Mouse (Mus musculus): ENCODE measurements at regions not wholly inside any gene's neighbourhood (a gene's known extent, or its start where the extent isn't known, plus 50 kb on each side); places are given as distances from the start of the nearest gene placed in this dataset.

DNA sequence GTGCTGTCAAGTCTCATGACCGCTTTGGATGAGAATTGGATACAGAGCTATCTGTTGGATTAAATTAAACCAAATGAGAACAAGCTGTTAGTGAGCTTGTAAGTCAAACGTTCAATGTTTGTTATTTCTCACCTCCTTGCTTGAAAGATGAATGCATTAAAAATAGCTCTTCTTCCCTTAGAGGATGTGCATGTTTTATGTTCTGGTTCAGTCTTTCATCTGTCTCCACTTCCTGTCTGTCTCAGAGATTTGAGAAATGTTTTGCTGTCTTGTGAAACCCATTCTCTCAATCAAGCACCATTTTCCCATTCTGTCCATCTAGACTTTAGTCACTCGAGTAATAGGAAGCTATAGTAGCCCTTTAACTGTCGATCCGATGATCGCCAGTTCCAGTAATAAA lies 90.4 kb downstream of the Icos start:
- ATAC-seq (ENCODE audit: insufficient read depth, low read depth) (no peak), DNase-seq (ENCODE audit: low spot score) (no peak)
- WGBS = 76% methylated on average over 6 of the region's 6 CpGs
- no peaks in the 10 kb centered on the region for H3K36me3 ChIP-seq (replicated peaks; ENCODE audit: control insufficient read depth, insufficient read depth, low read length)
- no peaks in the 10 kb centered on the region for H3K4me1 ChIP-seq (ENCODE audit: control insufficient read depth, insufficient read depth)
- H3K4me3 ChIP-seq (ENCODE audit: low read depth, low read length) = no peak overlapping the region
- H3K27me3 ChIP-seq (ENCODE audit: control insufficient read depth, insufficient read depth, low read length) = no peaks in the 10 kb centered on the region
- no peak overlapping the region for H3K4me2 ChIP-seq (ENCODE audit: low read depth, low read length)
- no peaks in the 10 kb centered on the region for H3K9me3 ChIP-seq (replicated peaks; ENCODE audit: control insufficient read depth, low read length)
- TF ChIP-seq EP300 (IDR thresholded peaks at IDR 0.05; ENCODE audit: low read depth) (no peak), CTCF (IDR thresholded peaks at IDR 0.05; ENCODE audit: low read depth) (no peak)
- no peak overlapping the region for H3K9ac ChIP-seq (replicated peaks; ENCODE audit: low read depth, low read length)
- H3K27ac ChIP-seq (ENCODE audit: low read depth) = no peak overlapping the region

DNA sequence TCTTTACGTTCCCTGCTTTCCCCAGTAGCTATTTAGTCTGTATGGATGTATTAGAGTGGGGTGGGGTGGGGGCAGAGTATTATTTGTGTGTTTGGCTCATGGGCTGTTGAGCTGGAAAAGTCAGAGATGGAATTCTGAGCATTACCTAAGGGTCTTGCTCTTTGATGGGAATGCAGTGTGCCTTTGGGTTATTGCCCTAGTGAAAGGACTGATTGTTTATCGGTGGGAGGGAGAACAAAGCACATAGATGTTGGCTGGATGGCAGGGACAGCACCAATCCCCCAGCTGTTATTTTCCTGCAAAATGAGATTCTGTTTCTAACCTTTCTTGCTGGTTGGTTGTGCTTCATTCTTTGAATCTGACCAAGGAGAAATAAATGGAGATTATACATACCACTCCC lies 96.4 kb downstream of the Icos start:
- TF ChIP-seq CTCF (IDR thresholded peaks at IDR 0.05; ENCODE audit: low read depth) (no peak), EP300 (IDR thresholded peaks at IDR 0.05; ENCODE audit: low read depth) (no peak)
- Histone ChIP-seq H3K9me3 (replicated peaks; ENCODE audit: control insufficient read depth, low read length) (no peaks in the 10 kb centered on the region), H3K27me3 (ENCODE audit: control insufficient read depth, insufficient read depth, low read length) (no peaks in the 10 kb centered on the region), H3K27ac (ENCODE audit: low read depth) (no peak overlapping the region), H3K4me3 (ENCODE audit: low read depth, low read length) (no peak overlapping the region), H3K4me2 (ENCODE audit: low read depth, low read length) (no peak overlapping the region), H3K36me3 (replicated peaks; ENCODE audit: control insufficient read depth, insufficient read depth, low read length) (no peaks in the 10 kb centered on the region), H3K9ac (replicated peaks; ENCODE audit: low read depth, low read length) (no peak overlapping the region), H3K4me1 (ENCODE audit: control insufficient read depth, insufficient read depth) (no peaks in the 10 kb centered on the region)
- DNase-seq (ENCODE audit: low spot score) (no peak), ATAC-seq (ENCODE audit: insufficient read depth, low read depth) (no peak)
- WGBS = 87% methylated on average over 2 of the region's 2 CpGs

DNA sequence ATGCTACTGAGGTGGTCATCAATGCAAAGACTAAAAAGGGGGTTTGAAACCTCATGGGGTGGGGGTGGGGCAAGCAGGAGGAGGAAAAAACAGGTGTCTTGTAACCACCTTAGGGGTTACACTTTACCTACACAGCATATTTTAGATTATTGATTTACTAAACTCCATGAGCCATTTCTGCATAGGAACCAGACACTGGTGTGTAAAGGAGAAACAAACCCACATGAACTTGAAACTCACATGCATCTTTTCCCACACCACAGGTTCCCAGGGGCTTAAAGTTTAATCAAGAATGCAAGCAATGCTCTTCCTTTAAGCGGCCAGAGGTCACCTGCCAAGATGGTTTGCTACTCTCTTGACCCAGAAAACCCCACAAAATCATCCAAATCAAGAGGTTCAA lies 97.6 kb downstream of the Icos start:
- no peak for ATAC-seq (ENCODE audit: insufficient read depth, low read depth)
- WGBS = 64% methylated on average over 1 of the region's 1 CpGs
- H3K4me3 ChIP-seq (ENCODE audit: low read depth, low read length) = no peak overlapping the region
- no peaks in the 10 kb centered on the region for H3K27me3 ChIP-seq (ENCODE audit: control insufficient read depth, insufficient read depth, low read length)
- H3K4me1 ChIP-seq (ENCODE audit: control insufficient read depth, insufficient read depth) = no peaks in the 10 kb centered on the region
- no peaks in the 10 kb centered on the region for H3K36me3 ChIP-seq (replicated peaks; ENCODE audit: control insufficient read depth, insufficient read depth, low read length)
- no peak overlapping the region for H3K4me2 ChIP-seq (ENCODE audit: low read depth, low read length)
- no peak overlapping the region for H3K27ac ChIP-seq (ENCODE audit: low read depth)
- no peak for DNase-seq (ENCODE audit: low spot score)
- no peak overlapping the region for H3K9ac ChIP-seq (replicated peaks; ENCODE audit: low read depth, low read length)
- TF ChIP-seq EP300 (IDR thresholded peaks at IDR 0.05; ENCODE audit: low read depth) (no peak), CTCF (IDR thresholded peaks at IDR 0.05; ENCODE audit: low read depth) (no peak)
- no peaks in the 10 kb centered on the region for H3K9me3 ChIP-seq (replicated peaks; ENCODE audit: control insufficient read depth, low read length)

DNA sequence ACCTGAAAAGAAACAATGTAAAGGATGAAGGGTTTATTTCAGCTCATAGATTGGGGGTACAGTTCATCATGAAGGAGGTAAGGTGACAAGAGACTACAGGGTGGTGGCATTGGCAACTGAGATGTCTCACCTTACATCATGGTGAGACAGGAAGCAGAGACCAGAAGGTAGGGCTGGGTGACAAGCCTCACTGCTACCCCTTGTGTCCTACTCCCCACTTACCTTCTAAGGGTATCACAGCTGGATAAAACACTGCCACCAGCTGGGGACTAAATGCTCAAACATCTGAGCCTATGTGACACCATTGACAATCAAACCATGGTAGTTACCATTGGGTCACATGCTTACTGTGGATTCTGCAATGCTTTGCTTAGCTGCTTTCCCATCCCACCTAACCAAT lies 107.0 kb downstream of the Icos start:
- H3K4me3 ChIP-seq (ENCODE audit: low read depth, low read length) = no peak overlapping the region
- H3K4me2 ChIP-seq (ENCODE audit: low read depth, low read length) = no peak overlapping the region
- no peak overlapping the region for H3K9ac ChIP-seq (replicated peaks; ENCODE audit: low read depth, low read length)
- no peak for DNase-seq (ENCODE audit: low spot score)
- no peaks in the 10 kb centered on the region for H3K36me3 ChIP-seq (replicated peaks; ENCODE audit: control insufficient read depth, insufficient read depth, low read length)
- no peaks in the 10 kb centered on the region for H3K9me3 ChIP-seq (replicated peaks; ENCODE audit: control insufficient read depth, low read length)
- H3K4me1 ChIP-seq (ENCODE audit: control insufficient read depth, insufficient read depth) = no peaks in the 10 kb centered on the region
- H3K27ac ChIP-seq (ENCODE audit: low read depth) = no peak overlapping the region
- TF ChIP-seq CTCF (IDR thresholded peaks at IDR 0.05; ENCODE audit: low read depth) (no peak), EP300 (IDR thresholded peaks at IDR 0.05; ENCODE audit: low read depth) (no peak)
- H3K27me3 ChIP-seq (ENCODE audit: control insufficient read depth, insufficient read depth, low read length) = 0 out of 2 replicates have a peak, but pooled peaks cover 2% of the 10 kb centered on the region
- ATAC-seq (ENCODE audit: insufficient read depth, low read depth) = no peak

DNA sequence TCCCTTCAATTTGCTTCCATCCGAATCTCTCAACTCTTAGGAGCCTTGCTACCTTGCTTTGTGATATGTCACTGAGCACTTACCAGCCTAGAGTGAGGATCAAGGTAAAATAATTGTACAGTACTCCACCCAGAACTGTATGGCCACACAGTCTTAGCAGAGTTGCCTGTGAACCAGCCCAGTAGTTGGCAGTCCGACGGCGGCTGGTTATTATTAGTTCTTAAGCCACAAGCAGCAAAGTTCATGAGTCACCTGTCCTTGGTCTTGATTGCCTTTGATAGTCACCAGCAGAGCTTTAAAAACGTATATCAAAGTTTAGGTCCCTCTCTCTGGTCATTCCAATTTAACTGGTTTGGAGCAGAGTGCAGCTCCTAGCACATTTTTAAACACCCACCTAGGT lies 109.1 kb downstream of the Icos start:
- WGBS = 62% methylated on average over 5 of the region's 5 CpGs
- no peaks in the 10 kb centered on the region for H3K4me1 ChIP-seq (ENCODE audit: control insufficient read depth, insufficient read depth)
- H3K36me3 ChIP-seq (replicated peaks; ENCODE audit: control insufficient read depth, insufficient read depth, low read length) = no peaks in the 10 kb centered on the region
- H3K9ac ChIP-seq (replicated peaks; ENCODE audit: low read depth, low read length) = no peak overlapping the region
- no peak overlapping the region for H3K4me2 ChIP-seq (ENCODE audit: low read depth, low read length)
- H3K9me3 ChIP-seq (replicated peaks; ENCODE audit: control insufficient read depth, low read length) = no peaks in the 10 kb centered on the region
- no peak for DNase-seq (ENCODE audit: low spot score)
- H3K27ac ChIP-seq (ENCODE audit: low read depth) = no peak overlapping the region
- H3K27me3 ChIP-seq (ENCODE audit: control insufficient read depth, insufficient read depth, low read length) = 0 out of 2 replicates have a peak, but pooled peaks cover 2% of the 10 kb centered on the region
- no peak for ATAC-seq (ENCODE audit: insufficient read depth, low read depth)
- H3K4me3 ChIP-seq (ENCODE audit: low read depth, low read length) = no peak overlapping the region
- no peak for TF ChIP-seq EP300 (IDR thresholded peaks at IDR 0.05; ENCODE audit: low read depth)
- TF ChIP-seq CTCF (IDR thresholded peaks at IDR 0.05; ENCODE audit: low read depth) = no peak

DNA sequence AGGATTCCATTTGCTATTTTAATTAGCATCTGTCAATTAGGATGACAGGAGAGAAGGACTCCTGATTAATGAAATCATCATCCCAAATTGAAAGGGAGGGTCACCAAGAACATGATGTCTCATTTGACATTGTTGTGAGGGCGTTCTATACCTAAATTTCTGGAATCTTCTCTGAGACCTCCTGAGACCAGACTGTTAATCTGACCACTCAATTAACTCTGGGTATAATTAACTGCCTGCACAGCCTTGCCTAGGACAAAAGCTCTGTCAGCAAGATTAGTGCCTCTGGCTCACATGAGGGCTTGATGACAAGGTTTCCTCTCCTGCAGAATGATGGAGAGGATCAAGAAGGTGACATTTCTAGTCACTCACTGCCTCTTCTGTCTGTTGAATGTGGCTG lies 113.1 kb downstream of the Icos start:
- Histone ChIP-seq H3K27ac (ENCODE audit: low read depth) (no peak overlapping the region), H3K4me1 (ENCODE audit: control insufficient read depth, insufficient read depth) (no peaks in the 10 kb centered on the region), H3K27me3 (ENCODE audit: control insufficient read depth, insufficient read depth, low read length) (0 out of 2 replicates have a peak, but pooled peaks cover 2% of the 10 kb centered on the region), H3K4me3 (ENCODE audit: low read depth, low read length) (no peak overlapping the region), H3K9me3 (replicated peaks; ENCODE audit: control insufficient read depth, low read length) (no peaks in the 10 kb centered on the region), H3K9ac (replicated peaks; ENCODE audit: low read depth, low read length) (no peak overlapping the region), H3K4me2 (ENCODE audit: low read depth, low read length) (no peak overlapping the region), H3K36me3 (replicated peaks; ENCODE audit: control insufficient read depth, insufficient read depth, low read length) (no peaks in the 10 kb centered on the region)
- DNase-seq (ENCODE audit: low spot score) (no peak), ATAC-seq (ENCODE audit: insufficient read depth, low read depth) (no peak)
- no peak for TF ChIP-seq EP300 (IDR thresholded peaks at IDR 0.05; ENCODE audit: low read depth)
- no peak for TF ChIP-seq CTCF (IDR thresholded peaks at IDR 0.05; ENCODE audit: low read depth)
- 57% methylated on average over 1 of the region's 1 CpGs for WGBS
